Mouse (Mus musculus): ENCODE results near the gene 0610012G03Rik. TPM values are rescaled to one million over a fixed set of nuclear protein-coding genes. Genes with fewer than 3 reads are reported as not detected.

The 0610012G03Rik gene
- polyA plus RNA-seq, 1 experiment from 2014 or later = 101 TPM

DNA sequence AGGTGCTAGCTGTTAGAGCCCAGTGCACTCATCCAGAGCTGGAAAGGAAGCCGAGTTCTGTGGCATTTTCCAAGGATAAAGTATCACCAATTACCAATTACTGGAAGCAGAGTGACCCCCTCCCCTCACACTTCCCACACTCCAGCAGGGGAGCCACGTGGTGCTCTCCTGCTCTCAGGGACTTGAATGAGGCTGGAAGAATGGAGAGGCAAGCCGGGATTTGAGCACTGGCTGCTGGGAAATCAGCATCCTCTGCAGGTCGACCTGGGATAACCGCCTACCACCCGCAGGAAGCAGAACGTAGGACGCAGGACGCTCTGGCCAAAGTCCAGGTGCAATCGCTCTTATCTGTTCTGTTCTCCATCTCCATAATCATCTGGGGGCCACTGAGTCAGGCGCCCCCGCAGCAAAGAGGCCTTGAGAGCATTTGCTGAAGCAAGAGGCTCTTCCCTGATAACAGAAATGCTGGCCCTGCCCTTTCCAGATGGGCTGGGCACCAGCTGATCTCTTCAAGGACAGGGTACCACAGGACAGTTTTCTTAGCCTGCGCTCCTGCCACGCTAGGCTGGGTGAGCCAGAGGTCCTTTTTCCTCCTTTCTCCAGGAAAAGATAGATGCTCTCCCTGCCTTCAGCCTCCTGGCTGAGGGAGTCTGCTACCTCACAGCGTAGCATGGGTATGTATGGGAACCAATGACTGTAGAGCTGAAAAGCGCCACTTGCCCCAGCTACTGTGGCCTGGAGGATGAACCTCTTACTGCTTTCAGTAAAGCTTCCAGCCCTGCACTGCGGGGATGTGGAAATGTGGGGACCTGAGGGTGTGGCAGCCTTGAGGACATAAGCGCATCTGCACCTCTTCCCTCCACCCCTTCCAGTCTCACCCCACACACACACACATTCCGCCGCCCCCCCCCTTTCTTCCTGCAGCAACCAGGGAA lies 42.1 kb downstream of the 0610012G03Rik start:
- Histone ChIP-seq H3K36me3 (no peaks in the 10 kb centered on the region), H3K9ac (peak overlapping the region; percentile 56), H3K4me2 (peak overlapping the region; percentile 71), H3K9me3 (no peaks in the 10 kb centered on the region), H3K4me3 (peak overlapping the region; percentile 45), H3K27ac (replicated peaks) (0 out of 2 replicates have a peak overlapping the region, but pooled peaks have one; percentile 12), H3K27me3 (replicated peaks) (peaks cover 5% of the 10 kb centered on the region; the same call in 1 of the 2 replicates), H3K4me1 (peaks cover 14% of the 10 kb centered on the region)
- 29% methylated on average over 20 of the region's 20 CpGs for WGBS
- ATAC-seq (ENCODE audit: extremely low read depth, insufficient number of reproducible peaks, low FRiP score, low TSS enrichment) = no peak

DNA sequence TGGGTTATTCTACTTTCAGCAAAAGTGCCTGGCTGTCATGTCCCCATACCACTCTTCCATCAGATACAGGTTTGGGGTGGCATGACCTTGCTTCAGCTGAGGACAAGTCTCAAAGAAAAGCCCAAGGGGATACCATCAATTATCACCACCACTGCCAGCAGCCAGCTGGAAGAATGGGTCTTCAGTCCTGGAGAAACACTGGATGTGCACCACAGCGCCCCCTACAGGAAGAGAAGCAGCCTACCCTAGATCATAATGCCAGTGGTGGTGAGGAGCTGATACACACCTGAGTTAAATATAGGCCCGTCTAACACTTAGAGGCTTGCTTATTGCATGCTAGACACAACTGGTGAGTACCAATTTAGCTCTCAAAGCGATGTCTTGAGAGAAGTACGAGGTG lies 43.0 kb downstream of the 0610012G03Rik start:
- WGBS = 63% methylated on average over 4 of the region's 4 CpGs
- Histone ChIP-seq H3K27ac (replicated peaks) (no peak overlapping the region), H3K9me3 (no peaks in the 10 kb centered on the region), H3K4me2 (no peak overlapping the region), H3K4me3 (no peak overlapping the region), H3K36me3 (no peaks in the 10 kb centered on the region), H3K9ac (no peak overlapping the region), H3K27me3 (replicated peaks) (peaks cover 5% of the 10 kb centered on the region; the same call in 1 of the 2 replicates), H3K4me1 (peaks cover 14% of the 10 kb centered on the region)
- no peak for ATAC-seq (ENCODE audit: extremely low read depth, insufficient number of reproducible peaks, low FRiP score, low TSS enrichment)

DNA sequence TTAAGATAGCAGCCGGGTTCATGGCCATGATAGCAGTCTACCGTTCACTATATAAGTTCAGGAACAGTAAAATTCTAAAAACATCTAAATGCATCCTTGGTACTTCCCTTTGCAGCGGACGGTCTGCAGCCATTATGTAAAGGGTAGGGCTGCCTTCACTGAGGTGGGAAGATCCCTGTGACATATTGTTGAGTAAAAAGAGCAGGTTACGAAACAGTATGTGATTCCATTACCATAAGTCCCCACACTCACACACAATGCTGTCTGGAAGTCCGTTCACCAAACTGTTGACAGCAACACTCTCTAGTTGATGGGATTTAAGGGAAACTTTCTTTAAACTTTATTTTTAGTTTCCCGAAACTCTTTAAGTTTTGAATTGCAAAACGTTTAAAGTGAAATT lies 45.1 kb downstream of the 0610012G03Rik start:
- Histone ChIP-seq H3K27ac (replicated peaks) (no peak overlapping the region), H3K4me3 (no peak overlapping the region), H3K9ac (no peak overlapping the region), H3K4me2 (no peak overlapping the region), H3K4me1 (peaks cover 14% of the 10 kb centered on the region), H3K36me3 (no peaks in the 10 kb centered on the region), H3K27me3 (replicated peaks) (peaks cover 1% of the 10 kb centered on the region; the same call in 1 of the 2 replicates), H3K9me3 (no peaks in the 10 kb centered on the region)
- WGBS = 80% methylated on average over 8 of the region's 8 CpGs
- ATAC-seq (ENCODE audit: extremely low read depth, insufficient number of reproducible peaks, low FRiP score, low TSS enrichment) = no peak

DNA sequence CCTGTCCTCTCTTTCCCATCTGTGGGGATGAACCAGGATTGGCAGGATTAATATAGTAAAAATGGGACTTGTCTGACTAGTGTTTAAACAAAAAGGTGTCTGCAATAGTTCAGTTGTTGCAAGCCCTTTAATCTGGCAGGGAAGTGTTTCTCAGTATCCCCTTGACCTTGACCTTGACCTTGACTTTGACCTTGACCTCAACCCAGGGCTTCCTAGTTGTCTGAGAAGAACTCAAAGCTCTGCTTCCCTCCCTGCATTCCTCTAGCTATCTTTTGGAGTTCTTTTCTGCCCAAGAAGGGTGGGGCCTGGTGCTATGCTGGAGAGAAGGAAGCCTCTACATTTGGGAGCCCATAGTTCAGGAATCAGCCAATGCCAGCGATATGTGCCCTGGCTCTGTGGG lies 46.4 kb downstream of the 0610012G03Rik start:
- H3K9ac ChIP-seq = no peak overlapping the region
- H3K9me3 ChIP-seq = no peaks in the 10 kb centered on the region
- H3K27me3 ChIP-seq (replicated peaks) = 0 out of 2 replicates have a peak, but pooled peaks cover 5% of the 10 kb centered on the region
- no peak overlapping the region for H3K4me3 ChIP-seq
- peaks cover 23% of the 10 kb centered on the region for H3K4me1 ChIP-seq
- no peak overlapping the region for H3K27ac ChIP-seq (replicated peaks)
- ATAC-seq (ENCODE audit: extremely low read depth, insufficient number of reproducible peaks, low FRiP score, low TSS enrichment) = no peak
- 65% methylated on average over 1 of the region's 1 CpGs for WGBS
- no peaks in the 10 kb centered on the region for H3K36me3 ChIP-seq
- H3K4me2 ChIP-seq = no peak overlapping the region

DNA sequence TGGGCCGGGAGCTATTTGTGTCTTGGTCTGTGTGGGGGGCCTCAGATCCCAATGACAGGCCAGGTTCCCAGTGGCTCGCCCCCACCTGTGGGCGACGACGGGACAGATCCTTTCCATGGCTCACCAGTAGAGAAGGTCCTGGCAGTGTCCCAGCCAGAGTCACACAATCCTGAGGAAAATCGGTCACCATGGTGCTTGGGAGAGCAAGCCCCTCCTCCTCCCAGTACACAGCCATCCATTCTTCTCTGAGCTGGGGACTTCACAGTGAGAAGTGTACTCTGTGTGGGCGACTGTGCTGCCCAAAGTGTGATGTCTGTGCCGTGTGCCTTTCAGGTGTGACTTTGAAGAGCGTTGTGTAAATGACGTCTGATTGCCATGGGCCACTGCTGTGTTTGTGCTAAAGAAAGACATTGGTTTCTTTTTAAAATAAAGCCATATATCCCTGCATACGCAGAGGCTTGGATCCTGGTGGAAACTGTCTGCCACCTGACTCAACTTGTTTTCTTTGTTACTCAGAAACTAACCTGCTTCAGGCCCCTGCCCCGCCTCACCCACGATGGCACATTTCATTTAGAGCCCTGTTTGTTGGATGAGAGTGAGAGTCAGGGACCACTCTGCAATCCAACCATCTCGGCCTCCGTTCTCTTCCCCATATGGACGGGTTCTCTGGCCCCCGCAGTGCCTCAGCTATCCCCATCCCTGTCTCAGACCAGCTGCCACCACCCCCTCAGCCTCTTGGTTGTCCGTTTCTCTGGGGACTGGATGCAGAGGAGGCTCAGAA lies 49.6 kb downstream of the 0610012G03Rik start:
- 74% methylated on average over 18 of the region's 18 CpGs for WGBS
- no peak overlapping the region for H3K9ac ChIP-seq
- peaks cover 13% of the 10 kb centered on the region for H3K4me1 ChIP-seq
- no peak overlapping the region for H3K27ac ChIP-seq (replicated peaks)
- no peak overlapping the region for H3K4me2 ChIP-seq
- 0 out of 2 replicates have a peak, but pooled peaks cover 8% of the 10 kb centered on the region for H3K27me3 ChIP-seq (replicated peaks)
- ATAC-seq (ENCODE audit: extremely low read depth, insufficient number of reproducible peaks, low FRiP score, low TSS enrichment) = no peak
- no peaks in the 10 kb centered on the region for H3K36me3 ChIP-seq
- H3K4me3 ChIP-seq = no peak overlapping the region
- H3K9me3 ChIP-seq = no peaks in the 10 kb centered on the region

Small RNAs within 50 kb of the gene (microRNA-seq; reads per million reads assigned to microRNA genes)
- gene Gm26269 = not detected

Other genes with a start within 250 kb of the 0610012G03Rik start
- gene Meltf, start 69.7 kb downstream of the 0610012G03Rik start, polyA plus RNA-seq (2015; fragmentation: Nextera tagmentation; extraction: Ambion mirVana) = 0.04 and 0.05 TPM in 2 replicates
- 0.60 and 0.73 TPM in 2 replicates for gene Pigz, start 14.6 kb downstream of the 0610012G03Rik start, polyA plus RNA-seq (2015; fragmentation: Nextera tagmentation; extraction: Ambion mirVana)
- 66.7 and 74.1 TPM in 2 replicates for gene Ncbp2, start within 50 bp of the 0610012G03Rik start, polyA plus RNA-seq (2015; fragmentation: Nextera tagmentation; extraction: Ambion mirVana)
- 10.4 and 11.3 TPM in 2 replicates for gene Senp5, start 54.8 kb upstream of the 0610012G03Rik start, polyA plus RNA-seq (2015; fragmentation: Nextera tagmentation; extraction: Ambion mirVana)
- 23.1 and 23.2 TPM in 2 replicates for gene Pak2, start 130.8 kb upstream of the 0610012G03Rik start, polyA plus RNA-seq (2015; fragmentation: Nextera tagmentation; extraction: Ambion mirVana)
- 82.2 and 82.5 TPM in 2 replicates for gene Pigx, start 151.2 kb upstream of the 0610012G03Rik start, polyA plus RNA-seq (2015; fragmentation: Nextera tagmentation; extraction: Ambion mirVana)
- gene Cep19, start 151.3 kb upstream of the 0610012G03Rik start, polyA plus RNA-seq (2015; fragmentation: Nextera tagmentation; extraction: Ambion mirVana) = 18.3 and 20.7 TPM in 2 replicates
- 5.9 and 8.3 TPM in 2 replicates for gene Nrros, start 217.1 kb upstream of the 0610012G03Rik start, polyA plus RNA-seq (2015; fragmentation: Nextera tagmentation; extraction: Ambion mirVana)
- gene Bex6, start 231.3 kb upstream of the 0610012G03Rik start, polyA plus RNA-seq (2015; fragmentation: Nextera tagmentation; extraction: Ambion mirVana) = not detected in 2 replicates